Mouse (Mus musculus) G1E (cell line): ENCODE data around the gene Ddx25.

Source experiments
- CTCF ChIP-seq: IDR thresholded peaks from 2 replicates; pipeline ENCODE4 v1.5.1; 2012; ENCODE audit warnings: low read depth, low read length, inconsistent platforms, mixed read lengths
- GATA1 ChIP-seq: IDR thresholded peaks from 2 replicates; pipeline ENCODE4 v1.6.1; 2012; ENCODE audit warnings: borderline replicate concordance, low read length, inconsistent platforms, mixed read lengths
- TAL1 ChIP-seq: conservative IDR thresholded peaks from 2 replicates; pipeline ENCODE4 v1.6.1; 2012; ENCODE audit warnings: low read depth, low read length, inconsistent platforms, mixed read lengths

DNA sequence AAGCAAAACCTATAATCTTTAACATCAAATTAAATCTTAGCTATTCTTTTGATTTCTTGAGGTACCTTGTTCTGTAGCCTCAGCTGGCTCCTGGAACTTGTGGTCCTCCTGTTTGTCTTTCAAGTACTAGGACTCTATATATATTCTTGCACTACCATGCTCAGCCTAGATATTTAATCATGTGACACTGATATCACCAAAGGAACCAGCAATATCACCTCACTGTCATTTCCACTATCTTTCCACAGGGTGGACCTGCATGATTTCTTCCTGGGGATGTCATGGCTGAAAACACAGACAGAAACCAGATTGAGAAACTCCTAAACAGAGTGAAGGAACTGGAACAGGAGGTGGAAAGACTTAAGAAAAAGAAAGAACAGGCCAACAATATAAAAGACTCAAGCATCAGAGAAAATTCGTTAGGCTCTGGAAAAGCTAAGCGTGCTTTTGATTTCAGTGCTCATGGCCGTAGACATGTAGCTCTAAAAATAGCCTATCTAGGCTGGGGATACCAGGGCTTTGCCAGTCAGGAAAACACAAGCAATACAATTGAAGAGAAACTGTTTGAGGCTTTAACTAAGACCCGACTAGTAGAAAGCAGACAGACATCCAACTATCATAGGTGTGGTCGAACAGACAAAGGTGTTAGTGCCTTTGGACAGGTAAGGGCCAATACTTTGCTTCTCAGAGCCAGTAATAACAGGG lies 6.4 kb upstream of the Ddx25 start:
- TF ChIP-seq CTCF (no peak), TAL1 (no peak), GATA1 (no peak)
